ENCODE assay signal across 11 mouse cellular contexts in genomic region chr5:93283109-93283508, GRCm38 (mm10). TPM values are rescaled to one million over a fixed set of nuclear protein-coding genes. Genes with fewer than 3 reads are reported as not detected.
DNase-seq lines count a peak whose midpoint lies in the region; ATAC-seq and TF ChIP-seq lines count a peak whose summit lies in the region.
"Had no signal": no experiment of that assay in that cellular context is flagged by ENCODE, and none has a peak within 500 bp of the region (broad histone marks: within the 10 kb centered on the region; RNA-seq: fewer than 3 reads in every experiment).

No protein-coding gene starts in this region.

- ATAC-seq in embryonic facial prominence, embryonic 15.5 days (ENCODE audit: insufficient number of reproducible peaks, low FRiP score, low TSS enrichment, low read depth), result no peak; the same call in 1 of the 2 replicates
- ATAC-seq in hindbrain, postnatal 0 days, result no peak

- H3K36me3 ChIP-seq in embryonic facial prominence, embryonic 15.5 days, result no peaks in the 10 kb centered on the region
- H3K36me3 ChIP-seq in heart, embryonic 10.5 days, result peaks cover under 1% of the 10 kb centered on the region; the same call in 1 of the 2 replicates
- H3K36me3 ChIP-seq in hindbrain, postnatal 0 days (ENCODE audit: insufficient read depth, low read length), result peaks cover under 1% of the 10 kb centered on the region; the same call in 1 of the 2 replicates
- H3K36me3 ChIP-seq: liver, embryonic 13.5 days had no signal

- 45% methylated on average over 7 of the region's 7 CpGs for WGBS in embryonic facial prominence, embryonic 15.5 days
- WGBS in heart, embryonic 10.5 days, result 79% methylated on average over 7 of the region's 7 CpGs
- WGBS in hindbrain, postnatal 0 days, result 80% methylated on average over 7 of the region's 7 CpGs

- peak overlapping the region; percentile 49; the same call in 1 of the 2 replicates for H3K27ac ChIP-seq in embryonic facial prominence, embryonic 15.5 days (replicated peaks)
- H3K27ac ChIP-seq in heart, embryonic 10.5 days, result no peak overlapping the region
- no peak overlapping the region for H3K27ac ChIP-seq in hindbrain, postnatal 0 days
- H3K27ac ChIP-seq: left cerebral cortex, adult 2 months; liver, embryonic 13.5 days; midbrain, embryonic 12.5 days had no signal

- no peaks in the 10 kb centered on the region for H3K9me3 ChIP-seq in embryonic facial prominence, embryonic 15.5 days (replicated peaks)
- no peaks in the 10 kb centered on the region for H3K9me3 ChIP-seq in heart, embryonic 10.5 days
- no peaks in the 10 kb centered on the region for H3K9me3 ChIP-seq in hindbrain, postnatal 0 days (ENCODE audit: low read length)
- H3K9me3 ChIP-seq: liver, embryonic 13.5 days; midbrain, embryonic 12.5 days had no signal

- no peak overlapping the region for H3K4me3 ChIP-seq in embryonic facial prominence, embryonic 15.5 days (replicated peaks)
- H3K4me3 ChIP-seq in heart, embryonic 10.5 days, result no peak overlapping the region
- no peak overlapping the region for H3K4me3 ChIP-seq in hindbrain, postnatal 0 days (ENCODE audit: low read length)
- H3K4me3 ChIP-seq: left cerebral cortex, adult 2 months; liver, embryonic 13.5 days; midbrain, embryonic 12.5 days had no signal

- H3K9ac ChIP-seq in embryonic facial prominence, embryonic 15.5 days, result no peak overlapping the region
- H3K9ac ChIP-seq in hindbrain, postnatal 0 days (replicated peaks; ENCODE audit: low read length), result no peak overlapping the region
- H3K9ac ChIP-seq: liver, embryonic 13.5 days; midbrain, embryonic 12.5 days had no signal

- 0 out of 2 replicates have a peak, but pooled peaks cover 5% of the 10 kb centered on the region for H3K4me1 ChIP-seq in embryonic facial prominence, embryonic 15.5 days
- peaks cover 7% of the 10 kb centered on the region; the same call in 1 of the 2 replicates for H3K4me1 ChIP-seq in heart, embryonic 10.5 days
- H3K4me1 ChIP-seq in hindbrain, postnatal 0 days (ENCODE audit: insufficient read depth, low read length), result no peaks in the 10 kb centered on the region
- H3K4me1 ChIP-seq: liver, embryonic 13.5 days; midbrain, embryonic 12.5 days had no signal

- no peak for TF ChIP-seq CTCF in hindbrain, postnatal 0 days (IDR thresholded peaks at IDR 0.05; ENCODE audit: low read depth)

- peak; percentile 7 for DNase-seq in ES-CJ7 (ENCODE audit: low read depth, low spot score)
- peak; percentile 71 for DNase-seq in heart, embryonic 10.5 days (ENCODE audit: low spot score)
- peak; percentile 28 for DNase-seq in lung, postnatal 14 days
- no peak for DNase-seq in layer of hippocampus, postnatal 10 days (ENCODE audit: low spot score in 2 of 2)
- no peak for DNase-seq in hindbrain, postnatal 0 days (ENCODE audit: low spot score)
- DNase-seq in adrenal gland, adult 2 months, result no peak
- DNase-seq: embryo, embryonic 11 days; liver, embryonic 13.5 days had no signal

- H3K27me3 ChIP-seq in embryonic facial prominence, embryonic 15.5 days, result no peaks in the 10 kb centered on the region
- no peaks in the 10 kb centered on the region for H3K27me3 ChIP-seq in heart, embryonic 10.5 days (ENCODE audit: insufficient read depth, poor library complexity, severe bottlenecking)
- H3K27me3 ChIP-seq in hindbrain, postnatal 0 days (ENCODE audit: insufficient read depth, low read length), result no peaks in the 10 kb centered on the region
- H3K27me3 ChIP-seq: liver, embryonic 13.5 days; midbrain, embryonic 12.5 days had no signal

- H3K4me2 ChIP-seq in embryonic facial prominence, embryonic 15.5 days (replicated peaks), result no peak overlapping the region
- no peak overlapping the region for H3K4me2 ChIP-seq in hindbrain, postnatal 0 days (ENCODE audit: low read depth, low read length)
- H3K4me2 ChIP-seq: liver, embryonic 13.5 days; midbrain, embryonic 12.5 days had no signal

RNA-seq across cellular contexts. Expression of gene Ccng2, which starts 16.1 kb away (rescaled TPM):
- 65.5 and 69.5 TPM in 2 replicates for polyA plus RNA-seq in embryonic facial prominence, embryonic 15.5 days (2015; fragmentation: Nextera tagmentation; extraction: Ambion mirVana)
- polyA plus RNA-seq in heart, embryonic 10.5 days (2016; fragmentation: Nextera tagmentation; extraction: Ambion mirVana), result 30.2 and 38.3 TPM in 2 replicates
- total RNA-seq in layer of hippocampus, postnatal 10 days (2021), result 10 to 100 TPM; 42.6 to 52.7 TPM
- 38.6 and 45.3 TPM in 2 replicates for total RNA-seq in hindbrain, postnatal 0 days (2014; rRNA removed)
- 32.5 and 33.2 TPM in 2 replicates for polyA plus RNA-seq in hindbrain, postnatal 0 days (2015; fragmentation: Nextera tagmentation; extraction: Ambion mirVana)
- 10 to 100 TPM; 19.0 to 30.9 TPM for total RNA-seq in adrenal gland, adult 2 months (2021)
- polyA plus RNA-seq in adrenal gland, adult 2 months (2012; rRNA removed), result 56.3 and 92.5 TPM in 2 replicates

Comparison
In these comparisons a context has a peak if more than half of its experiments do, and no peak if none do; other contexts are left out.
1. DNase-seq: peak in ES-CJ7 (single experiment), heart, embryonic 10.5 days (single experiment) and lung, postnatal 14 days (single experiment); none in layer of hippocampus, postnatal 10 days (0 of 2), hindbrain, postnatal 0 days (single experiment) and adrenal gland, adult 2 months (single experiment).